Mouse (Mus musculus): Measurements from ENCODE around the gene Dbn1. TPM values are rescaled to one million over a fixed set of nuclear protein-coding genes. Genes with fewer than 3 reads are reported as not detected.

Dbn1 gene
- polyA plus RNA-seq, 1 experiment from 2014 or later: 120 TPM

DNA sequence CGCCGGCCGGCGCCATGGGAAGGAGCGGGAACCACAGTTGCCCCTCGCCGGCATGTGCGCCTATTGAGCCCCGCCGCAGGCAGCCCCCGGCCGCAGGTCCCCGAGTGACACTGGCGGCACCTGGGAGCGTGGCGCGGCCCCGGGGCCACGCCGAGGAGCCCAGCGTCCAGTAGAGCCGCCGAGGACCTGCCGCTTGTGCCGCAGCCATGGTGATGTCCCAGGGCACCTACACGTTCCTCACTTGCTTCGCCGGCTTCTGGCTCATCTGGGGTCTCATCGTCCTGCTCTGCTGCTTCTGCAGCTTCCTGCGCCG, 16.1 kb downstream of the Dbn1 start:
- Histone ChIP-seq H3K4me2 (replicated peaks; ENCODE audit: low read depth, low read length) (peak overlapping the region; percentile 100), H3K4me1 (ENCODE audit: control insufficient read depth, insufficient read depth, low read length) (peaks cover 8% of the 10 kb centered on the region; the same call in 1 of the 2 replicates), H3K4me3 (ENCODE audit: low read depth, low read length) (peak overlapping the region; percentile 55), H3K9ac (replicated peaks; ENCODE audit: low read depth, low read length) (peak overlapping the region; percentile 46), H3K9me3 (ENCODE audit: control insufficient read depth, low read depth, low read length) (no peaks in the 10 kb centered on the region), H3K27ac (ENCODE audit: low read length) (peak overlapping the region; percentile 56; the same call in 1 of the 2 replicates), H3K36me3 (ENCODE audit: control insufficient read depth, insufficient read depth, low read length) (peaks cover 30% of the 10 kb centered on the region), H3K27me3 (ENCODE audit: control insufficient read depth, insufficient read depth, low read length) (no peaks in the 10 kb centered on the region)
- WGBS: under 1% methylated on average over 31 of the region's 31 CpGs
- 0 out of 2 replicates have a peak, but pooled peaks have one; percentile 17 for ATAC-seq (ENCODE audit: insufficient number of reproducible peaks, insufficient read depth, low FRiP score, low read depth)

GRCm38 (mm10) chr13:55471156-55471818, 16.6 kb downstream of the Dbn1 start:
- Histone ChIP-seq H3K36me3 (ENCODE audit: control insufficient read depth, insufficient read depth, low read length) (peaks cover 25% of the 10 kb centered on the region), H3K4me3 (ENCODE audit: low read depth, low read length) (peak overlapping the region; percentile 55), H3K27me3 (ENCODE audit: control insufficient read depth, insufficient read depth, low read length) (no peaks in the 10 kb centered on the region), H3K27ac (ENCODE audit: low read length) (peak overlapping the region; percentile 56; the same call in 1 of the 2 replicates), H3K9ac (replicated peaks; ENCODE audit: low read depth, low read length) (peak overlapping the region; percentile 46), H3K4me2 (replicated peaks; ENCODE audit: low read depth, low read length) (peak overlapping the region; percentile 100), H3K4me1 (ENCODE audit: control insufficient read depth, insufficient read depth, low read length) (peaks cover 8% of the 10 kb centered on the region; the same call in 1 of the 2 replicates), H3K9me3 (ENCODE audit: control insufficient read depth, low read depth, low read length) (no peaks in the 10 kb centered on the region)
- under 1% methylated on average over 43 of the region's 54 CpGs for WGBS
- peak; percentile 64; the same call in 1 of the 2 replicates for ATAC-seq (ENCODE audit: insufficient number of reproducible peaks, insufficient read depth, low FRiP score, low read depth)

DNA sequence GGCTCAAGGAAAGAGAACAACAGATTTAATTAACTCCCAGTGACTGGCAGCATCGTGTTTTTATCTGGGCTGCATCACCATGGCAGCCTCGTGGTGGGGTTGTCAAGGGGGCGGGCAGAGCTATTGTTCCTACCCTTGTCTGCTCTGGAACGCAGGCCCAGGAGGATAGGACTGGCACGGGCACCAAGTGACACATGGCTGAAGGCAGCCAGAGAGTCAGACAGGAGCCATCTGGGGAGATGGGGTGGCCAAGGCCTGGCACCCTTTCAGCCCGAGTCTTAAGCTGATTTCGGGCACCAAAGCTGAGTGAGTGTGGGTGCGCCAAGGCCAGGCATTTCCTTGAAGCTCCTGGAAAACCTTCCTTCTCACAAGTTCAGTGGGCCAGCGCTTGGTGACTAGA, 17.5 kb downstream of the Dbn1 start:
- H3K9ac ChIP-seq (replicated peaks; ENCODE audit: low read depth, low read length): no peak overlapping the region
- WGBS: 76% methylated on average over 9 of the region's 9 CpGs
- peaks cover 8% of the 10 kb centered on the region; the same call in 1 of the 2 replicates for H3K4me1 ChIP-seq (ENCODE audit: control insufficient read depth, insufficient read depth, low read length)
- H3K9me3 ChIP-seq (ENCODE audit: control insufficient read depth, low read depth, low read length): no peaks in the 10 kb centered on the region
- H3K4me2 ChIP-seq (replicated peaks; ENCODE audit: low read depth, low read length): 0 out of 2 replicates have a peak overlapping the region, but pooled peaks have one; percentile 100
- peaks cover 16% of the 10 kb centered on the region for H3K36me3 ChIP-seq (ENCODE audit: control insufficient read depth, insufficient read depth, low read length)
- H3K27me3 ChIP-seq (ENCODE audit: control insufficient read depth, insufficient read depth, low read length): no peaks in the 10 kb centered on the region
- no peak overlapping the region for H3K4me3 ChIP-seq (ENCODE audit: low read depth, low read length)
- H3K27ac ChIP-seq (ENCODE audit: low read length): no peak overlapping the region
- ATAC-seq (ENCODE audit: insufficient number of reproducible peaks, insufficient read depth, low FRiP score, low read depth): no peak

GRCm38 (mm10) chr13:55468851-55469560, 18.9 kb downstream of the Dbn1 start:
- Histone ChIP-seq H3K9ac (replicated peaks; ENCODE audit: low read depth, low read length) (no peak overlapping the region), H3K36me3 (ENCODE audit: control insufficient read depth, insufficient read depth, low read length) (peaks cover 2% of the 10 kb centered on the region; the same call in 1 of the 2 replicates), H3K4me2 (replicated peaks; ENCODE audit: low read depth, low read length) (no peak overlapping the region), H3K27ac (ENCODE audit: low read length) (no peak overlapping the region), H3K27me3 (ENCODE audit: control insufficient read depth, insufficient read depth, low read length) (no peaks in the 10 kb centered on the region), H3K4me1 (ENCODE audit: control insufficient read depth, insufficient read depth, low read length) (peaks cover 16% of the 10 kb centered on the region), H3K4me3 (ENCODE audit: low read depth, low read length) (no peak overlapping the region), H3K9me3 (ENCODE audit: control insufficient read depth, low read depth, low read length) (no peaks in the 10 kb centered on the region)
- ATAC-seq (ENCODE audit: insufficient number of reproducible peaks, insufficient read depth, low FRiP score, low read depth): no peak
- 40% methylated on average over 13 of the region's 13 CpGs for WGBS

- H3K36me3 ChIP-seq (ENCODE audit: control insufficient read depth, insufficient read depth, low read length): peaks cover 7% of the 10 kb centered on the region; the same call in 1 of the 2 replicates
- no peak for ATAC-seq (ENCODE audit: insufficient number of reproducible peaks, insufficient read depth, low FRiP score, low read depth)
- H3K4me1 ChIP-seq (ENCODE audit: control insufficient read depth, insufficient read depth, low read length): peaks cover 13% of the 10 kb centered on the region
- H3K4me3 ChIP-seq (ENCODE audit: low read depth, low read length): no peak overlapping the region
- H3K9me3 ChIP-seq (ENCODE audit: control insufficient read depth, low read depth, low read length): no peaks in the 10 kb centered on the region
- WGBS: 63% methylated on average over 5 of the region's 5 CpGs
- H3K9ac ChIP-seq (replicated peaks; ENCODE audit: low read depth, low read length): no peak overlapping the region
- H3K4me2 ChIP-seq (replicated peaks; ENCODE audit: low read depth, low read length): no peak overlapping the region
- H3K27ac ChIP-seq (ENCODE audit: low read length): no peak overlapping the region
- no peaks in the 10 kb centered on the region for H3K27me3 ChIP-seq (ENCODE audit: control insufficient read depth, insufficient read depth, low read length)
Measured at GRCm38 (mm10) chr13:55465830-55466440, 22.0 kb downstream of the Dbn1 start.

- ATAC-seq (ENCODE audit: insufficient number of reproducible peaks, insufficient read depth, low FRiP score, low read depth): no peak
- Histone ChIP-seq H3K36me3 (ENCODE audit: control insufficient read depth, insufficient read depth, low read length) (peaks cover 7% of the 10 kb centered on the region; the same call in 1 of the 2 replicates), H3K4me2 (replicated peaks; ENCODE audit: low read depth, low read length) (peak overlapping the region; percentile 83), H3K27me3 (ENCODE audit: control insufficient read depth, insufficient read depth, low read length) (no peaks in the 10 kb centered on the region), H3K27ac (ENCODE audit: low read length) (no peak overlapping the region), H3K4me1 (ENCODE audit: control insufficient read depth, insufficient read depth, low read length) (peaks cover 12% of the 10 kb centered on the region), H3K9me3 (ENCODE audit: control insufficient read depth, low read depth, low read length) (no peaks in the 10 kb centered on the region), H3K4me3 (ENCODE audit: low read depth, low read length) (0 out of 2 replicates have a peak overlapping the region, but pooled peaks have one; percentile 55), H3K9ac (replicated peaks; ENCODE audit: low read depth, low read length) (no peak overlapping the region)
- WGBS: 35% methylated on average over 3 of the region's 3 CpGs
Measured at GRCm38 (mm10) chr13:55465184-55465583, 22.7 kb downstream of the Dbn1 start.

- Histone ChIP-seq H3K9ac (replicated peaks; ENCODE audit: low read depth, low read length) (peak within 1 kb of the TSS; percentile 51), H3K27ac (ENCODE audit: low read length) (no peak within 1 kb of the TSS; the same call in 1 of the 2 replicates), H3K4me3 (ENCODE audit: low read depth, low read length) (peak within 1 kb of the TSS; percentile 55), H3K9me3 (ENCODE audit: control insufficient read depth, low read depth, low read length) (no peaks in the 10 kb centered on the region), H3K4me1 (ENCODE audit: control insufficient read depth, insufficient read depth, low read length) (peaks cover 12% of the 10 kb centered on the region), H3K36me3 (ENCODE audit: control insufficient read depth, insufficient read depth, low read length) (peaks cover 16% of the 10 kb centered on the region; the same call in 1 of the 2 replicates), H3K27me3 (ENCODE audit: control insufficient read depth, insufficient read depth, low read length) (no peaks in the 10 kb centered on the region), H3K4me2 (replicated peaks; ENCODE audit: low read depth, low read length) (peak within 1 kb of the TSS; percentile 83)
- ATAC-seq (ENCODE audit: insufficient number of reproducible peaks, insufficient read depth, low FRiP score, low read depth): peak; percentile 68
- WGBS: under 1% methylated on average over 70 of the region's 84 CpGs
Measured at GRCm38 (mm10) chr13:55464027-55464884, 23.7 kb downstream of the Dbn1 start, which contains the start of gene Prr7. Gene Prr7, plus strand, starts transcription at chr13:55464267.
